9 mouse cellular contexts compared by ENCODE assay signal in genomic region chr6:128133679-128134191, GRCm38 (mm10). TPM values are rescaled to one million over a fixed set of nuclear protein-coding genes. Genes with fewer than 3 reads are reported as not detected.
DNase-seq lines count a peak whose midpoint lies in the region; ATAC-seq and TF ChIP-seq lines count a peak whose summit lies in the region.
"Had no signal": no experiment of that assay in that cellular context is flagged by ENCODE, and none has a peak within 500 bp of the region (broad histone marks: within the 10 kb centered on the region; RNA-seq: fewer than 3 reads in every experiment).

No protein-coding gene starts in this region.

- H3K9me3 ChIP-seq in hindbrain, postnatal 0 days (ENCODE audit: low read length): no peaks in the 10 kb centered on the region
- no peaks in the 10 kb centered on the region for H3K9me3 ChIP-seq in liver, embryonic 12.5 days (replicated peaks)
- no peaks in the 10 kb centered on the region for H3K9me3 ChIP-seq in forebrain, embryonic 14.5 days (replicated peaks; ENCODE audit: control insufficient read depth, low read length)

- H3K27ac ChIP-seq in hindbrain, postnatal 0 days: peak overlapping the region; percentile 26; the same call in 1 of the 2 replicates
- H3K27ac ChIP-seq in liver, embryonic 12.5 days: peak overlapping the region; percentile 80
- H3K27ac ChIP-seq in forebrain, embryonic 14.5 days (ENCODE audit: low read depth, low read length): no peak overlapping the region
- H3K27ac ChIP-seq: macrophage had no signal

- DNase-seq in adrenal gland, adult 8-10 months: peak; percentile 49
- no peak for DNase-seq in adrenal gland, postnatal 10 days
- DNase-seq in adrenal gland, postnatal 36 days: peak; percentile 43 to 44
- DNase-seq in hindbrain, postnatal 0 days (ENCODE audit: low spot score): peak; percentile 10
- no peak for DNase-seq in thymus, postnatal 4 days
- no peak for DNase-seq in right cerebral cortex, postnatal 4 days
- no peak for DNase-seq in forebrain, embryonic 14.5 days (ENCODE audit: low spot score)

- peaks cover 16% of the 10 kb centered on the region; the same call in 1 of the 2 replicates for H3K4me1 ChIP-seq in hindbrain, postnatal 0 days (ENCODE audit: insufficient read depth, low read length)
- H3K4me1 ChIP-seq in liver, embryonic 12.5 days: peaks cover 38% of the 10 kb centered on the region
- no peaks in the 10 kb centered on the region for H3K4me1 ChIP-seq in forebrain, embryonic 14.5 days (ENCODE audit: control insufficient read depth, insufficient read depth, low read length)

- 0 out of 2 replicates have a peak overlapping the region, but pooled peaks have one; percentile 2 for H3K9ac ChIP-seq in hindbrain, postnatal 0 days (replicated peaks; ENCODE audit: low read length)
- H3K9ac ChIP-seq in liver, embryonic 12.5 days: no peak overlapping the region
- H3K9ac ChIP-seq in forebrain, embryonic 14.5 days (ENCODE audit: low read length): no peak overlapping the region

- H3K4me3 ChIP-seq in hindbrain, postnatal 0 days (ENCODE audit: low read length): no peak overlapping the region
- no peak overlapping the region for H3K4me3 ChIP-seq in liver, embryonic 12.5 days
- H3K4me3 ChIP-seq in forebrain, embryonic 14.5 days (ENCODE audit: low read depth, low read length): no peak overlapping the region

- no peaks in the 10 kb centered on the region for H3K27me3 ChIP-seq in hindbrain, postnatal 0 days (ENCODE audit: insufficient read depth, low read length)
- no peaks in the 10 kb centered on the region for H3K27me3 ChIP-seq in liver, embryonic 12.5 days (replicated peaks)
- no peaks in the 10 kb centered on the region for H3K27me3 ChIP-seq in forebrain, embryonic 14.5 days (replicated peaks; ENCODE audit: control insufficient read depth, insufficient read depth, low read length)

- 66% methylated on average over 10 of the region's 10 CpGs for WGBS in hindbrain, postnatal 0 days
- 50% methylated on average over 10 of the region's 10 CpGs for WGBS in liver, embryonic 12.5 days (ENCODE audit: insufficient replicate concordance)
- 74% methylated on average over 10 of the region's 10 CpGs for WGBS in forebrain, embryonic 14.5 days

- H3K36me3 ChIP-seq in hindbrain, postnatal 0 days (ENCODE audit: insufficient read depth, low read length): no peaks in the 10 kb centered on the region
- H3K36me3 ChIP-seq in liver, embryonic 12.5 days: no peaks in the 10 kb centered on the region
- no peaks in the 10 kb centered on the region for H3K36me3 ChIP-seq in forebrain, embryonic 14.5 days (ENCODE audit: control insufficient read depth, insufficient read depth, low read length)

- ATAC-seq in hindbrain, postnatal 0 days: no peak
- 0 out of 2 replicates have a peak, but pooled peaks have one; percentile 11 for ATAC-seq in liver, embryonic 12.5 days
- ATAC-seq in forebrain, embryonic 14.5 days: no peak

- H3K4me2 ChIP-seq in hindbrain, postnatal 0 days (ENCODE audit: low read depth, low read length): no peak overlapping the region
- peak overlapping the region; percentile 32 for H3K4me2 ChIP-seq in liver, embryonic 12.5 days
- H3K4me2 ChIP-seq in forebrain, embryonic 14.5 days (ENCODE audit: low read length): no peak overlapping the region

- TF ChIP-seq CTCF in hindbrain, postnatal 0 days (IDR thresholded peaks at IDR 0.05; ENCODE audit: low read depth): no peak

RNA-seq across cellular contexts. Expression of gene Tspan9, which starts 9.7 kb away (rescaled TPM):
- 10 to 100 TPM; 47.8 to 65.5 (median 52.4) TPM for total RNA-seq in adrenal gland, adult 8-10 months (2022)
- total RNA-seq in adrenal gland, postnatal 10 days (2021): 10 to 100 TPM; 55.8 to 66.3 TPM
- 10 to 100 TPM; 52.0 to 57.2 TPM for total RNA-seq in adrenal gland, postnatal 36 days (2021)
- 177 and 266 TPM in 2 replicates for total RNA-seq in hindbrain, postnatal 0 days (2014; rRNA removed)
- 70.1 and 73.8 TPM in 2 replicates for polyA plus RNA-seq in hindbrain, postnatal 0 days (2015; fragmentation: Nextera tagmentation; extraction: Ambion mirVana)
- polyA plus RNA-seq in liver, embryonic 12.5 days (2016; fragmentation: Nextera tagmentation; extraction: Ambion mirVana): 23.3 and 26.4 TPM in 2 replicates
- polyA plus RNA-seq in forebrain, embryonic 14.5 days (2014; fragmentation: Nextera tagmentation; extraction: Ambion mirVana): 23.0 and 36.2 TPM in 2 replicates

Comparison
In these comparisons a context has a peak if more than half of its experiments do, and no peak if none do; other contexts are left out.
1. DNase-seq: peak in adrenal gland, adult 8-10 months (single experiment), adrenal gland, postnatal 36 days (2 of 2) and hindbrain, postnatal 0 days (single experiment); none in adrenal gland, postnatal 10 days (single experiment), thymus, postnatal 4 days (single experiment), right cerebral cortex, postnatal 4 days (single experiment) and forebrain, embryonic 14.5 days (single experiment).